In the genomic region with DNA sequence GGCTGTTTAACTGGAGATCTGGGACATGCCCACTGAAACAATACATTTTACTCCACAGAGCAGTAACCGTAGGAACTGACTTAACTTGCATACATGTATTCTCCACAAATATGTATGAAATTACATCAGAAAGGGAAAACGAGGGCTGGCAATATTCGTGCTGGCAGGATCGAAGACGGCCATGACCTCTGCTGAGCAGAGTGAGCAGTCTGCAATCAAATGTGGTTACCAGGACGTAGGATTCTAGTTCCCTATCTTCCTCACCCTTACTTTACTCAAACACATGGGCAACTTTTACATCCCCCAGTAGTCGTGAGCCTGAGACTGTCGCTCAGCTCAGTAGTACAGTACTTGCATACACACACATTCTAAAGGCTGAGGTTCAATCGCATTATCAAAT, we compare ENCODE assay signal across 9 mouse cellular contexts. TPM values are rescaled to one million over a fixed set of nuclear protein-coding genes. Genes with fewer than 3 reads are reported as not detected.
DNase-seq lines count a peak whose midpoint lies in the region; ATAC-seq and TF ChIP-seq lines count a peak whose summit lies in the region.
"Had no signal": no experiment of that assay in that cellular context is flagged by ENCODE, and none has a peak within 500 bp of the region (broad histone marks: within the 10 kb centered on the region; RNA-seq: fewer than 3 reads in every experiment).

No protein-coding gene starts in this region.

- WGBS in cerebellum, adult 2 months = 49% methylated on average over 9 of the region's 9 CpGs
- WGBS in forebrain, embryonic 16.5 days = 86% methylated on average over 9 of the region's 9 CpGs
- WGBS in liver, embryonic 15.5 days (ENCODE audit: insufficient replicate concordance) = 45% methylated on average over 9 of the region's 9 CpGs

- H3K9ac ChIP-seq in forebrain, embryonic 16.5 days (replicated peaks; ENCODE audit: low read depth, low read length) = no peak overlapping the region
- H3K9ac ChIP-seq in liver, embryonic 15.5 days = peak overlapping the region; percentile 99; the same call in 1 of the 2 replicates

- no peak for DNase-seq in cerebellum, adult 2 months
- no peak for DNase-seq in cerebellum, postnatal 36 days
- DNase-seq in 416B (ENCODE audit: low read depth) = peak; percentile 50
- DNase-seq in ovary, adult 18-20 months (ENCODE audit: low spot score) = no peak
- no peak for DNase-seq in cerebellum, adult 9-11 months
- no peak for DNase-seq in right cerebral cortex, postnatal 14 days
- DNase-seq: cerebellum, postnatal 25 days had no signal

- no peaks in the 10 kb centered on the region for H3K27me3 ChIP-seq in cerebellum, adult 2 months (ENCODE audit: control insufficient read depth, insufficient read depth, low read length)
- no peaks in the 10 kb centered on the region for H3K27me3 ChIP-seq in forebrain, embryonic 16.5 days (replicated peaks; ENCODE audit: control insufficient read depth, insufficient read depth, low read length)
- no peaks in the 10 kb centered on the region for H3K27me3 ChIP-seq in liver, embryonic 15.5 days

- no peak overlapping the region for H3K27ac ChIP-seq in cerebellum, adult 2 months (ENCODE audit: insufficient read depth, low read length)
- no peak overlapping the region for H3K27ac ChIP-seq in forebrain, embryonic 16.5 days (ENCODE audit: low read length)
- peak overlapping the region; percentile 96; the same call in 1 of the 2 replicates for H3K27ac ChIP-seq in liver, embryonic 15.5 days (replicated peaks)

- no peak for ATAC-seq in forebrain, embryonic 16.5 days
- no peak for ATAC-seq in liver, embryonic 15.5 days (ENCODE audit: insufficient read depth)

- no peaks in the 10 kb centered on the region for H3K9me3 ChIP-seq in forebrain, embryonic 16.5 days (ENCODE audit: control insufficient read depth, low read length)
- H3K9me3 ChIP-seq in liver, embryonic 15.5 days (replicated peaks) = no peaks in the 10 kb centered on the region

- peak overlapping the region; percentile 91 for H3K4me2 ChIP-seq in forebrain, embryonic 16.5 days (ENCODE audit: low read length)
- H3K4me2 ChIP-seq in liver, embryonic 15.5 days = peak overlapping the region; percentile 79

- peaks cover 5% of the 10 kb centered on the region; the same call in 1 of the 2 replicates for H3K36me3 ChIP-seq in forebrain, embryonic 16.5 days (ENCODE audit: control insufficient read depth, insufficient read depth)
- peaks cover 41% of the 10 kb centered on the region for H3K36me3 ChIP-seq in liver, embryonic 15.5 days (replicated peaks)

- H3K4me3 ChIP-seq in cerebellum, adult 2 months (replicated peaks; ENCODE audit: insufficient read depth, low read depth, low read length) = peak overlapping the region; percentile 21
- H3K4me3 ChIP-seq in forebrain, embryonic 16.5 days (replicated peaks; ENCODE audit: low read length) = 0 out of 2 replicates have a peak overlapping the region, but pooled peaks have one; percentile 14
- H3K4me3 ChIP-seq in liver, embryonic 15.5 days (replicated peaks) = peak overlapping the region; percentile 99

- no peak for TF ChIP-seq CTCF in cerebellum, adult 2 months (IDR thresholded peaks at IDR 0.05; ENCODE audit: borderline replicate concordance, insufficient read depth, low read depth, low read length)

- no peak for TF ChIP-seq POLR2A in cerebellum, adult 2 months (IDR thresholded peaks at IDR 0.05; ENCODE audit: borderline replicate concordance, insufficient read depth, low read length)

- H3K4me1 ChIP-seq in cerebellum, adult 2 months (ENCODE audit: control insufficient read depth, insufficient read depth, low read length) = peaks cover 6% of the 10 kb centered on the region
- H3K4me1 ChIP-seq in forebrain, embryonic 16.5 days (replicated peaks; ENCODE audit: control insufficient read depth, insufficient read depth, low read length) = peaks cover 15% of the 10 kb centered on the region
- peaks cover 37% of the 10 kb centered on the region for H3K4me1 ChIP-seq in liver, embryonic 15.5 days (replicated peaks)

RNA-seq across cellular contexts. Expression of gene Mdm2, which starts 1.7 kb away (rescaled TPM):
- 60.7 and 67.6 TPM in 2 replicates for polyA plus RNA-seq in cerebellum, adult 2 months (2012; rRNA removed)
- 65.4 and 71.1 TPM in 2 replicates for polyA plus RNA-seq in forebrain, embryonic 16.5 days (2015; fragmentation: Nextera tagmentation; extraction: Ambion mirVana)
- 19.5 and 21.0 TPM in 2 replicates for polyA plus RNA-seq in liver, embryonic 15.5 days (2015; fragmentation: Nextera tagmentation; extraction: Ambion mirVana)

RNA-seq across cellular contexts. Expression of gene Slc35e3, which starts 37.3 kb away (rescaled TPM):
- polyA plus RNA-seq in cerebellum, adult 2 months (2012; rRNA removed) = 27.7 and 27.8 TPM in 2 replicates
- 29.0 and 31.8 TPM in 2 replicates for polyA plus RNA-seq in forebrain, embryonic 16.5 days (2015; fragmentation: Nextera tagmentation; extraction: Ambion mirVana)
- polyA plus RNA-seq in liver, embryonic 15.5 days (2015; fragmentation: Nextera tagmentation; extraction: Ambion mirVana) = 2.3 and 3.0 TPM in 2 replicates

Comparison
In these comparisons a context has a peak if more than half of its experiments do, and no peak if none do; other contexts are left out.
1. H3K4me3 ChIP-seq: peak in every context shown above with its lines; median percentile 99 in liver, embryonic 15.5 days; 21 in cerebellum, adult 2 months; 14 in forebrain, embryonic 16.5 days.